Mouse (Mus musculus) adrenal gland (tissue): ENCODE results near the gene Actn2.

Experiments
- intact Hi-C: fragments of 180-260 bp; cut with DNase I; formaldehyde crosslinking; loops from one replicate; pipeline ENCODE4 v1.15.1; 2025
- long read RNA-seq, 2 experiments: library from polyadenylated mRNA; unstranded; transcript quantifications; one replicate each; pipeline ENCODE4 v2.0.0; 2020; ENCODE audit warnings: borderline replicate concordance in 1 of 2; ENCODE audit not compliant: insufficient replicate concordance in 1 of 2

The Actn2 gene
- long read RNA-seq, experiment 1, partial matches to known transcripts = 1 of 1 reads
- long read RNA-seq, experiment 1, other reads (novel, unspliced or antisense) = 0 of 1 reads
- long read RNA-seq, experiment 2 = 0 reads

DNA sequence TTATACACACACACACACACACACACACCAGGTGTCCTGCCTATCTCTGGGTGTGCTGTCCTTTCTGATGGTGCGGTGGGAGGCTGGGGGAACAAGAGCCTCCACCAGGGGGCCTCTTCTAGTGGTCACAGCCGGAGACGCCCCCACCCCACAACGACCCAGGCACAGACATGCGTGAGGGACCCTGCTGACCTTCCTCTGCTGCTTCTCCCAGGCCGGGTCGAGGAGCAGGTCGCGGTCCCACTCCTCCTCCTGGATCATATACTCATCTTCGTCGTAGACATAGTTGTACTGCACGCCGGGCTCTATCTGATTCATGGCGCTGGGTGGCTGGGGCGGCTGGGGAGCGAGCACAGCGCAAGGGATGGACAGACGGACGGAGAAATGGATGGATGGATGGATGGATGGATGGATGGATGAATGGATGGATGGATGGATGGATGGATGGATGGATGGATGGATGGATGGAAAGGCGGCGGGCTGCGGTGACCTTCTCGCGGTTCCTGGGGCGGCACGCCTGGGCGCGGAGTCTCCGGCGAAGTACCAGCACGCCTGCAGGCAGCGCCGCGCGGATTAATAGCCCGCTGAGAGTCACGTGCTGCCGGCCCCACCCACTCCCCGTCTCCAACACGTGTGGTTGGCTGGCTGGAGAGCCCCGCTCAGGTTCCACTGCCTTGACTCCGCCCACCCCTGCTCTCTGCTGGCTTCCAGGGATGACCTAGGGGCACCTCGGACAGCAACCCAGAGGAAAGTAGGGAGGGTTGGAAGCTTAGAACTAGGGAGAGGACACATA is at the start of gene Actn2:
Gene Actn2, minus strand, starts transcription at position 578 of the 793 bp plus-strand sequence.
- intact Hi-C loops = no loop called here

DNA sequence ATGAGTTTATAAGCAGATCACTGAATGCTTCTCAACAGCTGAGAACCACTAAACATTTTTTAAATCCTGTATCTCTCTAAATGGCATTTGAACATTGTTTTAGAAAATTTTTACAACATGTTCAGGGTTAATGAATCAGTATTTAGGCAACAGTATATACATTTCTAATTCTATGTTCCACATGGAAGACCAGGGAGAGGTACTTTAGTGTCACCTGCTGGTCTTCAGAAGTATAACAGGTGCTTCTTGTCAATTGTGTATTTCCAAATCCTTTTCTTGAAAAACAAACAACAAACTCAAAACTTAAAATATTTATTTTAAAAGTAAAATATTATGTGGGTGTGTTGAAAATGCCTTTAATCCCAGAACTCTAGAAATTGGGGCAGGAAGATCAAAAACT is 45.7 kb upstream of the Actn2 start:
- intact Hi-C loops = loop anchor here (1.0 to 5.0 kb wide), 2 partner anchors 90 to 174 kb away; no protein-coding TSS in a partner anchor

DNA sequence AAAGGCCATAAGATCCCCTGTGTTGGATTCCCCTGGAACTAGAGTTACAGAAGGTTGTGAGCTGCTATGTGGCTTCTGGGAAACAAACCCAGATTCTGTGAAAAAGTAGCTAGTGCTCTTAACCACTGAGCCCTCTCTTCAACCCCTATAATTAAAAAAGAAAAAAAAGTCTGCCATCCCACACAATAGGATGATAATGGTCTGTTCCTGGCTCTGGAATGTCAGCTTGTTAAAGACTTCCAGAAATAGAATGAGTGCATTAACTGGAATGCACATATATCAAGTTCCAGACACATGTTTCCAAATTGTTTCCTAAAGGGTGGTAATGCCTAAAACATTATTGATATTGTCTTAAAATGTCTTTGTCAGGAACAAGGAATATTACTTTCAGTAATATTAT is 44.2 kb upstream of the Actn2 start:
- intact Hi-C loops = loop anchor here (5.0 kb wide), 1 partner anchor 172 kb away; no protein-coding TSS in a partner anchor

DNA sequence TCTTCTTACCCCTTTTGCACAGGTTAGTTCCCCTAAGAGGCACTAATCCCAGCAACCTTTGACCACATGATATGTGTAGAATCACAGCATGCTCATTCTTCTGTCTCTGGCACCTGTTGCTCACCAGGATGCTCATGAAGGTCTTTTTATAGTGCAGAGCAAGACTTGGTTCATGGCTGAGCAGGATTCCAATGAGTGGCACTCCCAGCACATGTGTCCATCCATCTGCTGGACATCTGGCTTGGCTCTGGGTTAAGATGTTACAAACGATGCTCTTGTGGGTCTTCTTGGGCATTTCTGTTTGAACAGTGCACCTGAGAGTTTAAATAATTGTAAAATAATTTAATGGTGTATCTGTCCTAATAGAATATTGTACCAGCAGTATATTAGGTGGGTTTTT is 36.2 kb upstream of the Actn2 start:
- intact Hi-C loops = no loop called here

DNA sequence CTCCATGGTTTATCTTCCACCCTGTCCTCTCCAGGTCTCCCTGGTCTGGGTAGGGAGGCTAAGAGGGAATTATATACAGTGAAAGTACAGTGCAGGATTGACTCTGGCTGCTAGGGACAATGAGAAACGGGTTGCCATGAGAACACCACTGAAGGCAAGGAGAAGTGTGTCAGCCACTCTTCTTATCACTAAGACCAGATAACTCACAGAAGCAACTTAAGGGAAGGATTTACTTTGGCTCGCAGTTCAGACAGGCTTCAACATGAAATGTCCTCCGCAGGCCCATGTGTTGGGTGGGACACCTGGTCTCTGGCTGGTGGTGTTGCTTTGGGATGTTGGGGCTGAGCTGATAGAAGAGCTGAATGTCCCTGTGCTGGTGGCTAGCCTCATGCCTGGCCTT is 32.2 kb upstream of the Actn2 start:
- intact Hi-C loops = no loop called here

DNA sequence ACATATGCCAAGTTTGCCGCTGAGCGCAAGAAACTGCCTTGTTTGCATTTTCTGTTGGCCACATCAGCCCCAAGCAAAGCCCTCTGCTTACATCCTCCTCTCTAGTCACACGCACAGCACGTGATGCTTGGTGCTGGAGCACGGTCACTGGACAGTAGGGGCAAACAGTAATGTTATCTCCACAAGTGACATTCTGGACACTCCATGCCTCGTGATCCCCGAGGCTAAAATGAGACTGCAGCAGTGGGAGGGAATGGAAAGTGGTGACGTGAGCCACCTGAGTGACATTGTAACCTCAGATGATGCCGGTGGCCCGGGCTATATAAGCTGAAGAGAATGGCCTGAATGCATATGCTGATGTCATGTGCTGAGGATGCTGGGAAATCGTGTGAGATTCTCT is 29.4 kb upstream of the Actn2 start:
- intact Hi-C loops = no loop called here

DNA sequence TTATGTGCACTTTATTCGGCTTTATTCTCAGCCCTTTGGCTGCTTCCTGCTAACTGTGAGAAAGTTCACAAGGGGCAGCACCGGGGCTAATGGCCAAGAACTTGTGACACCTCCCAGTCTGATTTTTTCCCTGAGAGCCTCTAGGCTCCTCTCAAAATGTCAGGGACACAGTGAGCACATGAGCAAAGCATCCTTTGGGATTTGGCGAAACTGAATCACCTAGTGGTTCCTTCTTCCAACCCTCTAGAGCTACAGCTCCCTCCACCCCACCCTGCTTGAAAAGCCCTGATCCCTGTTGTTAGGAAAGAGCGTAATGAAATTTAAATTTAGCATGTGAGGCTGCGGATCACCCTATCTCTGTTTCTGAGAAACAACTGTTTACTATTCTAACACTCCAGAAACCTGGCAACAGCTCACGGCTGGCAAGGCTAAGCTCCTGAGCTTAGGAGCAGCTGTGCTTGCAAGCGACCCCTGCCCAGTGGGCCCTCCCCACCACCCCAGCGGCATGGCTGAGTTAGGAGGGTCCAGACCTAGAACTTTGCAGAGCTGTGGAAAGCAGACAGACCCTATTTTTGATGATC is 28.6 kb upstream of the Actn2 start:
- intact Hi-C loops = no loop called here

DNA sequence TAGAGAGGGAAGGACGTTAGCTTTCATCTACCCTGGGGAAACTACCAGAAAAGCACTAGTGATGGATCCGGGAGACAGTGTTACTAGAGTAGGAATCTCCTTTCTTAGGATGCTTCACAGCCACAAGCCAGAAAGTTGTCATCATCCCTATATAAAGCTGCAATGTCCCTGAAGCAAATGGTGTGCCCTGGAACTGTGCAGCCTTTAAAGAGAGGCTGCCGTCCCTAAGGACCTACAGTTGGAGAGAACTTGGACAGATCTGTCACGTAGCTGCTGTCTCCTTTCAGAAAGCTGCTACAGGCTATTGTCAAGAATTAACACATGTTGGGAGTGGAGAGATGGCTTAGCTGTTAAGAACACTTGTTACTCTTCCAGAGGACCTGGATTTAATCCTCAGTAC is 20.9 kb upstream of the Actn2 start:
- intact Hi-C loops = no loop called here

DNA sequence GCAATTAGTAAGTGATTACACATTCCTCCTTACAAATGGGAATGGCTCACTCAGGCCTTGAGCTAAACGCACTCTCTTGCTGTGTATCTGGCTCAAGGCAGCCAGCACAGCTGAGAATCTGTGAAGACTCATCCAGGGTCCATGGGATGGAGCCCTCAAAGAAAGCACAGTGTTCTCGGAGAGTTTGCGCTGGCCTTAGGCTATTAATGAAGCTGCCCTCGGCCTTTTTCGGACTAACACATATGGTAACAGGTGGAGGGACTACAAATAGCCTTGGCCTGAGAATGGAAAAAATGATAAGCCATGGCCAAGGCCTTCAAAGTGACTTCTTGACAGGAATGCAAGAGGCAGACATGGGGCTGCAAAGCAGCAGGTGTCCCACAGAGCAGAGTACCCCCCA is 17.0 kb upstream of the Actn2 start:
- intact Hi-C loops = no loop called here

DNA sequence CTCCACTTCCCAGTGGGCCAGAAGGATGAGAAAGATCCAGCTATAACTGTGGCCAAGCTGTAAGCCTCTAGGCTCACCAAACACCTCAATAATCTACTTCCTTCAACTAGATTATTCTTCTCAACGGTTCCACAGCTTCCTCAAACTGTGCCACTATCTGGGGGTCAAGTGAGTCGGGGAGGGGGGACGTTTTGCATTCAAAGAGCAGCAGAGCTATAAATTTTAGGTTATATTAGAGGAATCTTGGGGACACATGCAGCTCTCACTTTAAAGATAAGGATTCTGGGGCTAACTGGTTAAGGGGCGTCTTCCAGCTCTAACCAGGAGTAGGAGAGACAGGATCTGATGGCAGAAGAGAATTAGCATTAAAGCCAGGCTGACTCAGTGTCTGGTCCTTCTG is 15.6 kb upstream of the Actn2 start:
- intact Hi-C loops = no loop called here

DNA sequence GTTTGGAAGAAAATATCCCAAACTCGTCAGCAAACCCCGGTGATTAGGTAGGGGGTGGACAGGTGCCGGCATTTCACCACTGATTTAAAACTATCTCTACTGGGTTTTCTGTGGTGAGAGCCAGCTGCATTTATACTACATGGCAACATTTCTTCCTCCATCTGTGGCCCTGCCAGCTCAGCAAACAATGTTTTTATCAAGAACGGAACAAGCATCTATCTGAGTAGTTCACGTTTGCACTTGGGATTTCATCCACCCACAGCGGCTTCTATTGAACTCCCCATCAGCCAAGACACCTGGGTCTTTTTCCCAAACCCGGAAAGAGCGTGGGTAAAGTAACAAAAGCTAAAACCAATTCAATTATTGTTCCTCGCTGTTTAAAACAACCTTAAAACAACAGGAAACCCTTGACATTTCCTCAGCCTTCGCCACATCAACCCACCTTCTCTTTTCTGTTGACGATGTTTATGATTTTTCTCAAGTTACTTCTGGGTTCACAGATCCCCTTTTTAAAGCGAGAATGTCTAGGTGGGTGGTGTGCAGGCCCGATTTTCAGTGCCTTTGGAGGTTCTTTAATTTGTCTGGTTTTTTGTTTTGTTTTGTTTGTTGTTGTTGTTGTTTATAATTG is 8.8 kb upstream of the Actn2 start:
- intact Hi-C loops = no loop called here

DNA sequence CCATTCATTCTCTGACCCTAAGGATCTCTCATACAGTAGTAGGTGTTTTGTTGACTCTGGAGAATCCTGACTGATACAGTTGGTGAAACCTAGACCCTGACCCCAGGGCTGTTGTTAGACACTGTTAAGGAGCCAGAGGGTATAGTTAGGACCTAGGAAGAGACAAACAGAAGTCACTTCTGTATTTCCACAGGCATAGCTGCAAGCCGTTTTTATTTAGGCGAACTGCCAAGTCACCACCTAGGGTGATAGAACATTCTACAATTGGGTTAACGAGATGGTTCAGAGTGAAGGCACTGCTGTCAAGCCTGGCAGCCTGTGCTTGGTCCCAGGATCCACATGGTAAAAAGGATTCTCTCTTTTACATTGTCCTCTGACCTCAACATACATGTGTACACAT is 6.3 kb upstream of the Actn2 start:
- intact Hi-C loops = no loop called here

DNA sequence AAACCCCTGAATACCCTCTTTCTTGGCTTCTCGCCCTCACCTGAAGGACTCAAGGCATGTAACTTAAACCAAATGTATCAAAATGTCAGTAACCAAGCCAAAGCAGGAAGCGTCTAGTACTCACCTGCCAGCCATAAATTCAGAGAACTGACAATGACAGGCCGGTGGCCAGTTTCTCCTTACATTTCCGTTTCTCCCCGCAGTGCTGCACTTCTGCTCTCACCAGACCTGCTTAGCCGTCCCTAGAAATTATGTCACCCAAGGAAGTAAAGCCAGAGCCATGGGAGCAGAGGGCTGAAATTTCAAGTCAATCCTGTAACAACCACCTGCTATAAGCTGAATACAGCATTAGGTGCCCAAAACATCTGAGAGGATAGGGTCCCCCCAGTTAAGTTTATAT is 887 bp upstream of the Actn2 start:
- intact Hi-C loops = no loop called here

DNA sequence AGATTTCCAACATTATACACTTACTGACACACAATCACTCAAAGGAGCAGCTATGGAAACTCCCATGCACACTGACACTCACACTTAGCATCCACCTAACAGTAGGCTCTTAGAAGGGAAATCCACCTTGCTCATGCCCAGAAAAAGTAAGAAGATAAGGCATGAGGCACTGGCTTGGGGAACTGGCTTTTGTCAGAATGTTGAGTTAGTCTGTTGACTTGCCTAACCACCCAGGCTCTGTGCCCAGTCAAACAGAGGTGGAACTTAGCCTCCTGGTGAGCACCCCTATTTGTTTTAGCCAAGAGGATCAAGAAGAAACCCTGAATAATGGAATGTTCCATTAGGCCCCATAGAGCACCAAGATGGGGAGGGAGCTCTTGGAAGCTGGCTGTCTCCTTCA is 1.1 kb downstream of the Actn2 start:
- intact Hi-C loops = no loop called here

DNA sequence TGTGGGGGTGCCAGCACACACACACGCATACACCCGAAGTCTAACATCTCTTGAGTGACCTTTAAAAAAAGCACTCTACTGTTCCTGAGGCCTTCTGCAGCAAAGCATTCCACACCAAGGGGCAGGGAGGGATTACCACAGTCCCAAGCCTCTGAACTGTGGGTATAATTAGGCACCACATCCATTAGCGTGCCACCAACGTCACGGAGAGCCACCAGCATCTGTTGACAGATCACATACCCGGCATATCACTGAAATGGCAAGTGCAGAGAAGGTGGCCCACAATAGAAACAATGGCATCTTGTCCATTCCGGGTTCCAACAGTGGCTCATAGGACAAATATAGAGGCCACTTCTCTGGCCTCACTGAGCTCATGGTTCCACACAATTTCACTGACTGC is 2.8 kb downstream of the Actn2 start:
- intact Hi-C loops = no loop called here

DNA sequence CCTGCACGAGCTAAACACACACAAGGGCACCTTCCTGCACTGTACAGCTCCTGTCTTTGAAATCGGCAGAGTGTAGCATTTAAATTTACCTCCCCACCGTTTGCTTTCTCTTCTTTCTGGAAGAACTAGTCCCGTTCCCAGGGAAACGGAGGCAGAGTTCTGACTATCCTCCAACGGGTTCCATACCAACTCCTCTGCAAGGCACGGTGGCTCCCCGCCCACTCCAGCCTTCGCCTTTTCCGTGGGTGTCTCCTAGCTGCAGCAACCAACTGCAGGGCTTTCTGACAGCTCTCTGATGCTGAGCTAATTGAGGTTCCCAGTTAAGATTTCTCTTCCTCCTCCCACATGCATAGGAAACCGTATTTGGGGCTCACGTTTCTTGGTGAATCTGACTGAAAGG is 6.5 kb downstream of the Actn2 start:
- intact Hi-C loops = no loop called here

DNA sequence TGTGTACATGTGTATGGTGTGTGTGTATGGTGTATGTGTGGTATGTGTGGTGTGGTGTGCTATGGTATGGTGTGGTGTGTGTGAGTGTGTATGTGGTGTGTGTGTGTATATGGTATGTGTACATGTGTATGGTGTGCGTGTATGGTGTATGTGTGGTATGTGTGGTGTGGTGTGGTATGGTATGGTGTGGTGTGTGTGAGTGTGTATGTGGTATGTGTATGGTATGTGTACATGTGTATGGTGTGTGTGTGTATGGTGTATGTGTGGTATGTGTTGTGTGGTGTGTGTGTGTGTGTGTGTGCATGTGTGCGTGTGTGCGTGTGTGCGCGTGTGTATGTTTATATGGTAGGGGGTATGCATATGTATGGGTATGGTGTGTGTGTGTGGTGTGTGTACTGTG is 9.0 kb downstream of the Actn2 start:
- intact Hi-C loops = no loop called here

DNA sequence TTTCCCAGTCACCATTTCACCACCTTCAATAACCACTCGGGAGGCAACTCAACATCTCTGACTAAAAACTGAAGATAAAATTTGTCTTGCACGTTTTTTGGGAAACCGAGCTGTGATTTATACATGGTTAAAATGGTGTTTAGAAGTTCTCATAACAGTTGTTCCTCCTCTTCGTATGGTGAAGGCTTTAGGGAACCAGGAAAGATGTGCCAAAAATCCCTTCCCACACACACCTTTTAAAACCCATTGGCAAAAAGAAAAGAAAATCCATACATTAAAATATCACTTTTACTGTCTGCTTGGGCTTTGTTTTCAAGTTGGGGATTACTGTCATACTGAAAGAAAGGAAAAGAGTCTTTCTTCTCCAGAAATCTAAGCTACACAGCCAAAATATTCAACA is 12.2 kb downstream of the Actn2 start:
- intact Hi-C loops = no loop called here

DNA sequence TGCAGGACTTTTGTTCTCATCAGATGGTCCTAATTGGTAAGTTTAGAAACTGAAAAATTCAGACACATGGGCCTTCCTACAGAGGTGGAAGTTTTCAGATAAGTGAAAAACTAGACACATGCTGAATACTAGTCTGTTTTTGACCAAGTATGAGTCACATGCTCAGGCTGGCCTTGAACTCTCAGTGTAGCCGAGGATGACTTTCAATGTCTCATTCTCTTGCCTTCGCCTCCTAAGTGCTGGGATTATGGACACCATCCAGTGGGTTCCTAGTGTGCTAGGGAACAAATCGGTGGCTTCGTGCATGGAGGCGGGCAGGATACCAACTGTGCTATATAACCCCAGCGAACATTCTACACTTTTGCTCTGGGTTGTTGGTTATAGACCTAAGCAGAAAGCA is 13.0 kb downstream of the Actn2 start:
- intact Hi-C loops = no loop called here

DNA sequence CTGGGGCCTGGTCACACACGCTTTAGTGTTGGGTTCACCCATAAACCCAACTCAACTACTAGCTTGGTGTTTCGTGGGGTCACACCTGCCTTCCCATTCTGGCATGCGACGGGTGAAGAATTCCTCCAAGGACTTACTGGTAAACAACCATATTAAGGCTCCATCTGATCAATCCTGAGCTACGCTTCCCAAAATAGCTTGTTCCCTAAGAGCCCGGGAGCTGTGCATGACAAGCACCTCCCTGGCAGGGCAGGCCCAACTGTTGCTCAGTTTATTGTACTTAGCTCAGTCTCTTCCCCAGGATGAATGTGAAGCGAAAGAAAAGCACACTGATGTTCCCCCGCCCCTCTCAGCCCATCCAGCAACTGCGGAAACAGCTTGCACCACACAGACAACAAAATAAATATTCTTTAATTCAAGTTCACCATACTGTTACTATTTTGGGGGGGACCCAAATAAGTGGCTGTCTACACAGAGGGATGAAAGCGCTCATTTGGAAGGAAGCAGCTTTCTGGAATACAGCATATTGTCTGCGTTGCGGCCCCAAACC is 17.4 kb downstream of the Actn2 start:
- intact Hi-C loops = no loop called here

DNA sequence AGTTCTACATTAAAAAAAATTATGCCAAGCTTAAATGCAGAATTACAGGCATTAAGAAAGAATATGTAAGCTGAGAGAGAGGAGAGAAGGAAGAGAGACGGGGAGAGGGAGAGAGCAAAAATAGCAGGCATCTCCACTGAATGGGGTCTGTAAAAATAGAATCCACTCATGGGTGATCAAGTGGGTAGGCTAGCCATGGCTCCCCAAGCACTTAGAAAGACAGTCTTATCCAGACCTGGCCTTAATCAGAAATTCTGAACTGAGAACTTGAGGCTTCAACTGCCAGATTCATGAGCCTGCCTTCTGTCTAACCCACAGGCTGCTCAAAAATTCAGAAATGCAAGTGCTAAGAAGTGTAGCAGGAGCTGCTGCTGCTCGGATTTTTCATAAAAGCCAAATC is 20.4 kb downstream of the Actn2 start:
- intact Hi-C loops = no loop called here

DNA sequence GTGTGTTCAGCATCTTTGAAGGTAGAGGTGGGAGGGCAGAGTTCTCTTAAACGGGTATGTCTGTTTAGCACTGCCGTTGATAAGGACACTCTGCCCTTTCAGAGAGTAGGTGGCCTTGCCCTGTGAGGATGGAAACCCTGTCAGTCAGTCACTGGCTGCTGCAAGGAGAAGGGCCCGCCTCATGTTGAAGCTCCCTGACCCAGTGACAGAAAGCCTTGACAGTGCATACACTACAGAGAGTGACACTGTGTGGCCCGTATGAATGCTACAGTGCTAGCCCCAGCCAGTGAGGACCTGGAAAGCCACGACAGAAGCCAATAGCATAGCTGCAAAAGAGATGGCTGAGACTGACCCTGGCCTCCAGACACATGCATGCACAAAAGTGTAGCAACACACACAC is 22.5 kb downstream of the Actn2 start:
- intact Hi-C loops = no loop called here
